Mouse (Mus musculus) embryonic facial prominence, embryonic 10.5 days (tissue): ENCODE data around the gene Med14. TPM values are rescaled to one million over a fixed set of nuclear protein-coding genes. Genes with fewer than 3 reads are reported as not detected.
A peak's percentile ranks its signal among the peaks of the same experiment; 100 is the strongest.

Experiments used
- DNase-seq: peaks from one replicate; pipeline ENCODE4 v3.0.0-alpha.2; 2017; ENCODE audit warnings: low spot score
- H3K27ac ChIP-seq: fragments of 300-500 bp; sonication (generic); replicated peaks from 2 replicates; pipeline ENCODE4 v1.5.1; 2016; ENCODE audit warnings: mild to moderate bottlenecking
- H3K27me3 ChIP-seq: fragments of 300-500 bp; sonication (generic); replicated peaks from 2 replicates; pipeline ENCODE4 v1.6.1; 2016; ENCODE audit warnings: low read depth, mild to moderate bottlenecking; ENCODE audit not compliant: poor library complexity, severe bottlenecking
- H3K36me3 ChIP-seq: fragments of 300-500 bp; sonication (generic); replicated peaks from 2 replicates; pipeline ENCODE4 v1.6.1; 2016; ENCODE audit warnings: mild to moderate bottlenecking, moderate library complexity
- H3K4me1 ChIP-seq: fragments of 300-500 bp; sonication (generic); 2 replicates; pipeline ENCODE4 v1.6.1; 2016
- H3K4me3 ChIP-seq: fragments of 300-500 bp; sonication (generic); 2 replicates; pipeline ENCODE4 v1.5.1; 2016; ENCODE audit warnings: mild to moderate bottlenecking, moderate library complexity
- H3K9me3 ChIP-seq: fragments of 300-500 bp; sonication (generic); 2 replicates; pipeline ENCODE4 v1.6.1; 2016; ENCODE audit warnings: mild to moderate bottlenecking
- WGBS: fragments of 180-500 bp; shearing (Covaris S2); methylation state at CpG from one replicate; pipeline ENCODE4 v1.1.7; 2016; 5-methylcytosine and 5-hydroxymethylcytosine counted together
- polyA plus RNA-seq: library from polyadenylated mRNA; unstranded; fragments of >200 nt; fragmentation: Nextera tagmentation; extraction: Ambion mirVana; gene quantifications from 2 replicates; pipeline ENCODE4 v1.2.1, GENCODE M21; 2016

Med14 gene
- polyA plus RNA-seq = 12.6 and 12.7 TPM in 2 replicates

GRCm38 (mm10) chrX:12761626-12762333 is at the start of gene Med14:
Med14 (minus strand) TSS chrX:12762073.
- Histone ChIP-seq H3K27me3 (peaks cover 40% of the 10 kb centered on the region), H3K9me3 (peaks cover 6% of the 10 kb centered on the region; the same call in 1 of the 2 replicates), H3K27ac (peak within 1 kb of the TSS; percentile 92), H3K4me1 (0 out of 2 replicates have a peak, but pooled peaks cover 8% of the 10 kb centered on the region), H3K4me3 (peak within 1 kb of the TSS; percentile 70), H3K36me3 (no peaks in the 10 kb centered on the region)
- peak; percentile 91 for DNase-seq
- WGBS = 9% methylated on average over 72 of the region's 79 CpGs

- Histone ChIP-seq H3K9me3 (no peaks in the 10 kb centered on the region), H3K36me3 (no peaks in the 10 kb centered on the region), H3K4me3 (no peak overlapping the region), H3K27me3 (peaks cover 2% of the 10 kb centered on the region; the same call in 1 of the 2 replicates), H3K4me1 (no peaks in the 10 kb centered on the region), H3K27ac (no peak overlapping the region)
- no peak for DNase-seq
- WGBS = 77% methylated on average over 4 of the region's 4 CpGs
Observed at GRCm38 (mm10) chrX:12800559-12800958, 38.7 kb upstream of the Med14 start.

GRCm38 (mm10) chrX:12794842-12795241 is 33.0 kb upstream of the Med14 start:
- WGBS = 57% methylated on average over 2 of the region's 2 CpGs
- Histone ChIP-seq H3K4me3 (no peak overlapping the region), H3K27me3 (peaks cover 13% of the 10 kb centered on the region), H3K36me3 (no peaks in the 10 kb centered on the region), H3K4me1 (no peaks in the 10 kb centered on the region), H3K27ac (no peak overlapping the region), H3K9me3 (no peaks in the 10 kb centered on the region)
- DNase-seq = no peak

- Histone ChIP-seq H3K27ac (no peak overlapping the region), H3K9me3 (no peaks in the 10 kb centered on the region), H3K27me3 (peaks cover 13% of the 10 kb centered on the region), H3K4me1 (no peaks in the 10 kb centered on the region), H3K4me3 (no peak overlapping the region), H3K36me3 (no peaks in the 10 kb centered on the region)
- 82% methylated on average over 4 of the region's 4 CpGs for WGBS
- DNase-seq = no peak
Observed at GRCm38 (mm10) chrX:12791674-12792340, 29.9 kb upstream of the Med14 start.

- WGBS = 83% methylated on average over 3 of the region's 3 CpGs
- Histone ChIP-seq H3K27me3 (no peaks in the 10 kb centered on the region), H3K4me1 (no peaks in the 10 kb centered on the region), H3K36me3 (no peaks in the 10 kb centered on the region), H3K9me3 (no peaks in the 10 kb centered on the region), H3K27ac (no peak overlapping the region), H3K4me3 (no peak overlapping the region)
- DNase-seq = no peak
Observed at GRCm38 (mm10) chrX:12773236-12773635, 11.4 kb upstream of the Med14 start.

GRCm38 (mm10) chrX:12771561-12771960 is 9.7 kb upstream of the Med14 start:
- no peaks in the 10 kb centered on the region for H3K27me3 ChIP-seq
- no peak overlapping the region for H3K4me3 ChIP-seq
- H3K27ac ChIP-seq = no peak overlapping the region
- DNase-seq = no peak
- H3K9me3 ChIP-seq = no peaks in the 10 kb centered on the region
- no peaks in the 10 kb centered on the region for H3K36me3 ChIP-seq
- WGBS = 80% methylated on average over 2 of the region's 2 CpGs
- H3K4me1 ChIP-seq = no peaks in the 10 kb centered on the region

GRCm38 (mm10) chrX:12768571-12768970 is 6.7 kb upstream of the Med14 start:
- Histone ChIP-seq H3K9me3 (no peaks in the 10 kb centered on the region), H3K4me3 (no peak overlapping the region), H3K4me1 (no peaks in the 10 kb centered on the region), H3K36me3 (no peaks in the 10 kb centered on the region), H3K27me3 (no peaks in the 10 kb centered on the region), H3K27ac (no peak overlapping the region)
- DNase-seq = no peak
- 68% methylated on average over 3 of the region's 3 CpGs for WGBS

- 74% methylated on average over 4 of the region's 4 CpGs for WGBS
- no peak overlapping the region for H3K27ac ChIP-seq
- H3K4me3 ChIP-seq = no peak overlapping the region
- H3K27me3 ChIP-seq = peaks cover 15% of the 10 kb centered on the region
- peaks cover under 1% of the 10 kb centered on the region; the same call in 1 of the 2 replicates for H3K9me3 ChIP-seq
- no peaks in the 10 kb centered on the region for H3K4me1 ChIP-seq
- no peak for DNase-seq
- H3K36me3 ChIP-seq = no peaks in the 10 kb centered on the region
Observed at GRCm38 (mm10) chrX:12766846-12767564, 5.1 kb upstream of the Med14 start.

GRCm38 (mm10) chrX:12763127-12763834 is 1.4 kb upstream of the Med14 start:
- peak overlapping the region; percentile 92 for H3K27ac ChIP-seq
- no peak for DNase-seq

GRCm38 (mm10) chrX:12762334-12763126 is 657 bp upstream of the Med14 start:
- no peak for DNase-seq
- Histone ChIP-seq H3K27ac (peak overlapping the region; percentile 92), H3K4me1 (0 out of 2 replicates have a peak, but pooled peaks cover 8% of the 10 kb centered on the region), H3K36me3 (no peaks in the 10 kb centered on the region), H3K9me3 (peaks cover 6% of the 10 kb centered on the region; the same call in 1 of the 2 replicates), H3K4me3 (peak overlapping the region; percentile 70), H3K27me3 (peaks cover 35% of the 10 kb centered on the region)
- 16% methylated on average over 32 of the region's 32 CpGs for WGBS

More at GRCm38 (mm10) chrX:12763127-12763834, 1.4 kb upstream of the Med14 start:
- Histone ChIP-seq H3K36me3 (no peaks in the 10 kb centered on the region), H3K4me3 (peak overlapping the region; percentile 70), H3K4me1 (0 out of 2 replicates have a peak, but pooled peaks cover 8% of the 10 kb centered on the region), H3K9me3 (peaks cover 6% of the 10 kb centered on the region; the same call in 1 of the 2 replicates), H3K27me3 (peaks cover 32% of the 10 kb centered on the region)
- WGBS = 80% methylated on average over 3 of the region's 3 CpGs

GRCm38 (mm10) chrX:12761259-12761625 is 631 bp downstream of the Med14 start:
- Histone ChIP-seq H3K27me3 (peaks cover 40% of the 10 kb centered on the region), H3K9me3 (peaks cover 6% of the 10 kb centered on the region; the same call in 1 of the 2 replicates), H3K27ac (peak overlapping the region; percentile 92), H3K36me3 (no peaks in the 10 kb centered on the region), H3K4me1 (0 out of 2 replicates have a peak, but pooled peaks cover 8% of the 10 kb centered on the region), H3K4me3 (peak overlapping the region; percentile 70)
- no peak for DNase-seq
- 12% methylated on average over 20 of the region's 25 CpGs for WGBS
